Mouse (Mus musculus) thymus, postnatal 10 days (tissue): ENCODE data around the gene Stum.
"Not testable (repeated sequence)": the region's sequence is repeated elsewhere in the genome, so short reads cannot be mapped to it uniquely, and the experiment has no call there.

Source experiments
- DNase-seq, 2 experiments: peaks; one replicate each; pipeline ENCODE4 v3.0.0; 2021; ENCODE audit warnings: low spot score in 2 of 2

The Stum gene

GRCm38 (mm10) chr1:180405576-180406335, 77.5 kb downstream of the Stum start:
- DNase-seq: no peak

DNA sequence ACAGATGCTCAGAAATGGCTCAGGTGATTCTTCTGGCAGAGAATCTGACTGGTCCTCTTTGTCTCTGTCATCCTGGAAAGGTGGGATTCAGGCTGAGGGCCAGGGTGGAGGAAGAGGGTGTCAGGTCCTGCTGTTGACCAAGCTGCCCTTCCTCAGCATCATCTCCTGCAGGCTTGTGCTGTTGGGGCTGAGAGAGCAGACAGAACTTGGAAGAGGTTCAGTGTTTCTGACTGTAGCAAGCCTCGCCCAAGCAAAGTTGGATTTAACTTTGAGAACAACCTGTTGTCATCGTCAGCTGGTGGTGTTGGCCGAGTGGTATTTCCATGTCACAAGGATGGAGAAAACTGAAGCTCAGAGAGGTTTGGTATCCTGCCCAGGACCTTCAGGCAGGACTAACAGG, 78.6 kb downstream of the Stum start:
- DNase-seq: no peak

DNA sequence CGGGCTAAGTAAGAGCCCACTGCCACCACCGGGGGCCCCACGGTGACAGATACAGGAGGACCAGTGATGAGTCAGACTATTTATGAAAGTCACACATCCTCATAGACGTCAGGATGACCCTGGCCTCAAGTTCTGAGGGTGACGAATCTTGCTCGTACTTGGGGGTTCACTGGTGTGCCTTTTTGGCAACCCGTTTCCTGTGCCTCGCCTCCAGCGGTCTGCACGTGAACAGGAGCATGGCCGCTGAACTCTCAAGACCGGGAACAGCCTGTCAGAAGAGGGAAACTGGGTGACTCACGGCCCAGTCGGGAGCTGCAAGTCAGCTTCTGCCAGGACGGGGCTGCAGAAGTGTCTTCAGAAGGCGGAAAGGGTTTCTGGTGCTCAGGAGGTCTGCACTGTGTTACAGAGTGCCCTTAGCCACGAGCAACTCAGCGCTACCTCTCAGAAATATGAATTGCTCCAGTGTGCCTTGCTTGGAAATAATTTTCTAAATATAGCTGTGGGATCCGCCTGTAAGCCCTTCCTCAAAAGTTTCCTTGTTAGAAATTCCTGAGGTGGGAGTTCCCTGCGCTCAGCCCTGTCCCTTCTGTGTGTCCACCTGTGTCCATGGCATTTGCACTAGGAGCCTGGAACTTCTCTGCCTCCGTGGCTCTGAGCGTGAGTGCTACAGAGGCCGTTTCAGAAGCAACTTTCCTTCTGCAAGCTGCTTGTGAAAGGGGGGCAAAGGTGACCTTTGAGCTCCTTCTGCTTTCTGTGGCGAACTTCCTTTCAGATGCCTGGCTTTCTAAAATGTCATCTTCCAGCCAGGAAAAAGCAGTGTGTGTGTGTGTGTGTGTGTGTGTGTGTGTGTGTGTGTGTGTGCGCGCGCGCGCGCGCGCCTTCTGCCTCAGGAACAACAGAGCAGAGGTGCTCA, 79.4 kb downstream of the Stum start:
- DNase-seq: peak; percentile 33 to 50

DNA sequence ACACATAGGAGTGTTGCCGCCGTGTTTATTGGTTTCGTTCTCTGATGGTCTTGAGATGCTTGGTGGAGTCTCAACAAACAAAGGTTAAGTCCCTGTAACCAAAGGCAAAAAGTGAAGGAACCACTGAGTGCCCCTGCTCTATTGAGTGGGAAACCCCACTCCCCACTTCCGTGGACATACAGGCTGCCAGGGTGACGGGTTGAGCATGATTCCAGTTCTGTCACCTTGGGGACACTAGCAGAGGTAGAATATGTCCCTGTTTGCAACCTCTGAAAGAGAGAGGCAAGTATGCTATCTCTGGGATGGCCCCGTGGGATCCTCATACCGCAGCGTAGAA, 80.0 kb downstream of the Stum start:
- DNase-seq: peak; percentile 18 to 53

GRCm38 (mm10) chr1:180402481-180403081, 80.7 kb downstream of the Stum start:
- no peak for DNase-seq

DNA sequence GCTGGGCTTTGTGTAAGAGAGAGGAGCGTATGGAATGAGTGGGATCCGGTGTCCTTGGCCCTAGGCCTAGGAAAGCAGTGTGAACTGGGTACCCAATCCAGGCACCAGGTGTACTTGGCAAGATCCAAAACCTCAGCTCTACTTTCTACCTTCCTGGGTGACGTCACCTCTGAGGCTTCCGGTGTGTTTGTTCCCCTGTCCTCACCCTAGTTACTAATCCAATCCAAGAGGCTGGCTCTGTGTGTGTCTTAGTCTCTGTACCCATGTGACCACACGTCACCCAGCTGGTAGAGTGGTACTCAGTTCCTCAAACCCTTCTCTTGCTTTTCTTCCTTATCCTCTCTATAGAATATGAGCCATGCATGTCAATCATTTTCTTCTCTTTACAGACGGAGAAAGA, 81.6 kb downstream of the Stum start:
- DNase-seq: peak; percentile 42 to 47

DNA sequence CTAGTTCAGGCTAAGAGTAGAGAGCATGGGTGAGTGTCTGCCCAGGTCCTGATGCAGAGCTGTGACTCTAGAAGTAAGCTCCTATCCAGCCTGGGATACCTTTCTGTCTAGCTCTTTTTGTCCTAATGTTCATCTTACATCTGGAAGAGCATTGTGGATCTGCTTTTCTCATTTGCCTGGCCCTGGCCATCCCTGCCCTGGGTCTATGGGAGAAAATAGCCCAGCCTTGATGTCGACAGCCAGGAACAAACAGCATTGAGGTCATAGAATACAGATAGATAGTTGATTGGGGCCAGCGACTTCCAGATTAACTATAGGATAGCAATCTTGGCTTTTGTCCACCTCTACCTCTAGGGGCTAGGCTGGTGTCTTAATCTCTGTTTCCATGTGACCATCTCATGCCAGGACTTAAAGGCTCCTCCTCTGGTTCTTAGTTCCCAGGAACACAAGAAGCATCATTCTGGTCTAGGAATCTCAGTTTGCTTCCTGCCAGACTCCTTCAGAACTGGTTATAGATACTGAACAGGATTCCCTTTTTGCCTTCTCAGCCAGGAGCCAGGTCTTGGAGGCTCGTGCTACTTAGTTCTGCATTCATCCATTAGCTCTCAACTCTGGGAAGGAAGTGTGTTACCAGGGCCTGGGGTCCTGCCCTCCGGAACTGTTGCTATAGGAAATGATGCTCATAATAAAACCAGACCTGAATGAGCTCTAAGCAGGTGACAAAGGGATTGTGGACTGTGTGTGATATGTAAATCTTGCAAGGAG, 82.4 kb downstream of the Stum start:
- no peak for DNase-seq

GRCm38 (mm10) chr1:180398446-180398845, 84.9 kb downstream of the Stum start:
- DNase-seq: no peak

GRCm38 (mm10) chr1:180397734-180398133, 85.6 kb downstream of the Stum start:
- no peak for DNase-seq

DNA sequence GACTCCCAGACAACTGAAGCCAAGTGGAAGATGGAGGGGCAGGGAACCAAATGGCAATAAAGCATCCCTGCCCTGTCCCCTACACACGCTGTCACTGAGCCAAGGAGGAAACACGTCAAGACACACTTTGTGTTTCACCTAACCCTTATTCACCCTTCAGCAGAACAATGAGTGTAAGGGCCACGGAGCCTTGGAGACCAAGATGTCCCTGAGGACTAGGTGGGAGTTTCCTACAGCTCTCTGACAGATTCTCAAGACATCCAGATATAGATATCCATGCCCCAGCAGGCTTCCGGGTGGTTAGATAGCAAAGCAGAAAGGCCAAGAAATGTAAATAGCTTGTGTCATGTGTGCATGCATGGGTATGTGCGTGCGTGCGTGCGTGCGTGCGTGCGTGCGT, 89.4 kb downstream of the Stum start:
- DNase-seq: no peak

DNA sequence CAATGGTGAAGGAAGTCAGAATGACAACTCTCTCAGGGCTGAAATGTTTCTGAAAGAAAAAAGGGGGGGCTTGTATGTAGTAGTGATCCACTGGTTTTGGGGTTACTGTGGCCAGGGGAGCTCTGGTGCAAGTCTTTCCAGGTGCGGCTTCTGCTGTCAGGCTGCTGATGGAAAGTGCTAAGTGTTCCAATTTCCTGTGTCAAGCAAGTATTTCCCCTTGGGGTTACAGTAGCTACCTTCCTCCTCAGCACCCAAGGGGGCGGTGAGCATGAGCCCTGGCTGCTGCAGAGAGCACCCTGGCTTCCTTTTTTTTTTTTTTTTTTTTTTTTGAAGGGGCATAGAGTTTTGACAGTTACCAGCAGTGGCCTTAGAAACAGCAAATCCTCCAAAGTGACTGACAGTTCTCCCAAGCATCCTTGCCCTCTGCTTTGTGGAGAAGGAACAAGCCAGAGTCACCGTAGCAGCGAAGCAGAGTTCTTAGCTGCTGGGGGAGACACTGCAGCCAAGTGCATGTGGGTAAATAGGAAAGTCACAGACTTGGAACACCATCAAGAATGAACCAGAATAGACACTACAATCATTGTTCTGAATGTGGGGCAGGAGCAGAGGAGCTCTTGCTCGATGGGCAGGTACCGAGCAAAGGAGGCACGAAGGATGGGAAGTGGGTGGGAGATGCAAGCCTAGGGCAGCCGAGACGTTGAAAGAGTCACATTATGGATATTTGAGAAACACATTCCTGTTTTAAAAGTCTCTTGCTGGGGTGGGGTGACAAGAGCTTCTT, 90.1 kb downstream of the Stum start:
- peak; percentile 63 to 65 for DNase-seq

- no peak for DNase-seq
These were observed 91.0 kb downstream of the Stum start for GRCm38 (mm10) chr1:180392137-180392798.

GRCm38 (mm10) chr1:180391575-180391945, 91.7 kb downstream of the Stum start:
- no peak for DNase-seq

DNA sequence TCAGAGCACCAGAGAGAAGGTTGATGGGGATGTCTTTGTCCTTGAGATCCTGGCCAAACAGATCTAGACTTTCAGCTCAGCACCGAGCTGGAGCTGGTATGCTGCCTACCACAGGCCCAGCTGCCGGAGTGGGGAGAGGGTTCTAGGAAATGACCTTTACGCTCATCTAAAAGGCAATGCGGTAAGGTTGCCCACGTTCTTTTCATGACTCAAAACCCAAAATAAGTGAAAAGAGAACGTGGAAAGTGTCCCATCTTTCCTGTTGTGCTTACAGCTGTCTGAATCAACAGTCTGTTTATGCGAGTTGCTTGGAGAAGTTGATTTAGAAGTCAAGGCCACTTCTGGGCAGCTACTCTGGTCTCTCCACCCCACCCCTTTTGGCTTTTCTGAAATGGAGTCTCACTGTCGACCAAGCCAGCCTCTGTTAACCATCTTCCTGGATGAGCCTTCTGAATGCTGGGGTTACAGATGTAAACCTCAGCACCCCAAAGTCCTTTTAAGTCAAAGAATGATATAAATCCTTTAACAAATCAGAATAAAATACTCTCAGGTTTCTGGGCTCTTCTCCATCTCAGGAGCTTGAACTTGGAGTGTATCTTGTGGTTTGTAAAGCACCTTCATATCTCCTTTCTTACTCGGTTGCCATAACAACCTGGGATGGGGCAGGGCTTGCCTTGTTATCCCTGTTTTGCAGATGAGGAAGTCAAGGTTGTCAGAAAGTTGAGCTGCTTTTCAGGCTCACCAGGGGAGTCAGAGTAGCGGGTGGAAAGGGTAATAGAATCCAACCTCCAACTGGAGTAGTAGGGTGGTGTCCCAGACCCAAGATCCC, 92.3 kb downstream of the Stum start:
- no peak for DNase-seq

GRCm38 (mm10) chr1:180390321-180390731, 93.0 kb downstream of the Stum start:
- peak; percentile 64 to 72 for DNase-seq

DNA sequence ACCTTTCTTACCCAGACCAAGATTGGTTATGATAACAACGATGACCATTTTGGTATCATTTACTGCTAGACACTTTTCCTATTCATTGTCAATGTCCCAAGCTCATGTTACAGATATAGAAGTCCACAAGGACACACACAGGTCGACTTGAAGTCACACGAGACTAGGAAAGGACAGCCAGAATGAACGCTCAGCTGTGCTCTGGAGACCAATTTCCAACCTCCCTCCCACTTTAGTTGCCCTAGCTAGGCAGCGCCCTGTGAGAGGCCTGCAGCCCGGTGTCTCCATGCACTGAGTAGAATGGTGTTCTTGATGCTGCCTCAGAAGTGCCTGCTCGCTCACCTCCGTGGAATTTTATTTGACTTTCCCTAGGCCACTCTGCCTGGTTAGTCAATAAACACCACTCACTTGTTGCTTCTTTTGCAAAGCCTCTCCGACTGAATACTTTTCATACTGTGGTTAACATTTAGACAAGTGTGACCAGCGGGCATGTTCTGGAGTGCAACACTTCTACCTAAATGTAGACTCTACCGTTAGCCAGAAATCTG, 94.0 kb downstream of the Stum start:
- DNase-seq: not testable (repeated sequence)

DNA sequence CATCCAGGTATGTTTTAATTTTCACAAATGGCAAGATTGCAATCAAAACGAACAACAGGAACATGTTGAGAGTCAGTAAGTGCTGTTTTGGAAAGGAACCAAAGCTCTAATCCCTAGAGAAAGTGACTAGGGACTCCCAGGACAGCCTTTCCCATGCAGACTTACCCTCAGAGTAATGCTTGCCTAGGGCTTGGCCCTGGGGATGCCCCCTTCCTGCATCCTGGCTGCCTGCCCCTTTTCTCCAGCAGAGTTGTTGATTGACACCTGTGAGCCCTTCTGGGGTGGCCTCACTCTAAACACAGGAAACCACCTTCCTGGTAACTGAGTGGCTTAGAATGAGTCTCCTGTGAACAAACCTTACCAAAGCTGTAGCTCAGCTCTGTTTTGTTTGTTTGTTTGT, 94.8 kb downstream of the Stum start:
- DNase-seq: peak; percentile 70 to 74

DNA sequence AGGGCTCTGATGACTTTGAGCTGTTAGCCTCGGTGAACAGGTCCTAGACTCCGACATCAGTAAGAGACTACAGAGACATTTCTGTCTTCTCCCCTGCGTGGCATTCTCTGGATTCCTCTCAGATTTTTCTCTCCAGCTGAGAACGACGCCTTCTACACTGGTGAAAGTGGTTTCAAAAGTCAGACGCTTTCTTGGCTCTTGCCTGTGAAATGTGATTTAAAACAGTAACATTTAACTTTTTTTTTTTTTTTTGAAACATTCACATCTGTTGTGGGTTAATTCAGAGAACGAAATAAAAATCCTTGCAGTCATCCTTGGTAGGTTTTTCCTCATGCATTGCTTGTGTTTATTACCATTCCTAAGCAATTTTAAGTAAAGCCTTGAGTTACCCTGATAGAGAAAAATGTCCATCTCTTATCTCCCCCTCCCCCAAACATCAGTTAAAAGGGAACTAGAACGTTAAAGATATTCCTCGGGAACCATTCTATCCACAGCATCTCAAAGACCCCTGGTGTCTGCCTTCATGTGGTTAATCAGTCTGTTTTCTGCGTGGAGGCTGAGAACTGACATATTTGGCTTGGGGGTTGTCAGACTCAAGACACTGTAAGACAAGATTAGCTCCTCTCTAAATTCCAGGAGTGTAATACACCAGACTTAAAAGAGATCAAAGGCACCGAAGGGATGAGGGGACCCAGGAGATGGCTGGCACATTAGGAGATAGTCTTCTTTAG, 95.4 kb downstream of the Stum start:
- DNase-seq: no peak
